Mouse (Mus musculus) liver, embryonic 16.5 days (tissue): ENCODE results near the gene Slc38a11. TPM values are rescaled to one million over a fixed set of nuclear protein-coding genes. Genes with fewer than 3 reads are reported as not detected.

ENCODE experiments used
- ATAC-seq: fragments of 200-750 bp; cut with Nextera tagmentation; 2 replicates; pipeline ENCODE4 v1.8.0; 2017; ENCODE audit warnings: low read depth, mild to moderate bottlenecking, moderate number of reproducible peaks, moderate library complexity
- H3K27ac ChIP-seq: fragments of 300-500 bp; sonication (generic); 2 replicates; pipeline ENCODE4 v1.5.1; 2014; ENCODE audit warnings: mild to moderate bottlenecking, low read length
- H3K27me3 ChIP-seq: fragments of 300-500 bp; sonication (generic); 2 replicates; pipeline ENCODE4 v1.6.1; 2014; ENCODE audit warnings: low read depth, low read length, mixed read lengths; ENCODE audit not compliant: control insufficient read depth, insufficient read depth
- H3K36me3 ChIP-seq: fragments of 300-500 bp; sonication (generic); 2 replicates; pipeline ENCODE4 v1.6.1; 2014; ENCODE audit warnings: mild to moderate bottlenecking; ENCODE audit not compliant: control insufficient read depth, insufficient read depth
- H3K4me1 ChIP-seq: fragments of 300-500 bp; sonication (generic); 2 replicates; pipeline ENCODE4 v1.6.1; 2014; ENCODE audit warnings: low read depth, low read length, mixed read lengths; ENCODE audit not compliant: control insufficient read depth
- H3K4me2 ChIP-seq: fragments of 300-500 bp; sonication (generic); 2 replicates; pipeline ENCODE4 v1.6.1; 2014; ENCODE audit warnings: low read depth, low read length, mixed read lengths
- H3K4me3 ChIP-seq: fragments of 300-500 bp; sonication (generic); 2 replicates; pipeline ENCODE4 v1.5.1; 2014; ENCODE audit warnings: low read depth, mild to moderate bottlenecking, low read length
- H3K9ac ChIP-seq: fragments of 300-500 bp; sonication (generic); 2 replicates; pipeline ENCODE4 v1.6.1; 2014; ENCODE audit warnings: low read depth, low read length
- H3K9me3 ChIP-seq: fragments of 300-500 bp; sonication (generic); replicated peaks from 2 replicates; pipeline ENCODE4 v1.6.1; 2016; ENCODE audit warnings: low read length; ENCODE audit not compliant: control insufficient read depth
- WGBS: fragments of 180-500 bp; shearing (Covaris S2); extraction: QIAGEN DNeasy Blood & Tissue Kit; methylation state at CpG from one replicate; pipeline ENCODE4 v1.1.7; 2014; ENCODE audit not compliant: insufficient replicate concordance; 5-methylcytosine and 5-hydroxymethylcytosine counted together
- polyA plus RNA-seq: library from polyadenylated mRNA; unstranded; fragments of >200 nt; fragmentation: Nextera tagmentation; extraction: Ambion mirVana; gene quantifications from 2 replicates; pipeline ENCODE4 v1.2.1, GENCODE M21; 2015

Gene Slc38a11
- polyA plus RNA-seq, 1 experiment from 2014 or later: 0.09 TPM

GRCm38 (mm10) chr2:65382485-65382884 lies 18.7 kb upstream of the Slc38a11 start:
- Histone ChIP-seq H3K27me3 (no peaks in the 10 kb centered on the region), H3K27ac (no peak overlapping the region), H3K4me3 (no peak overlapping the region), H3K4me1 (no peaks in the 10 kb centered on the region), H3K36me3 (no peaks in the 10 kb centered on the region), H3K9ac (no peak overlapping the region), H3K4me2 (no peak overlapping the region), H3K9me3 (no peaks in the 10 kb centered on the region)
- whole genome bisulfite sequencing: 27% methylated on average over 4 of the region's 4 CpGs
- peak; percentile 78 for ATAC-seq

DNA sequence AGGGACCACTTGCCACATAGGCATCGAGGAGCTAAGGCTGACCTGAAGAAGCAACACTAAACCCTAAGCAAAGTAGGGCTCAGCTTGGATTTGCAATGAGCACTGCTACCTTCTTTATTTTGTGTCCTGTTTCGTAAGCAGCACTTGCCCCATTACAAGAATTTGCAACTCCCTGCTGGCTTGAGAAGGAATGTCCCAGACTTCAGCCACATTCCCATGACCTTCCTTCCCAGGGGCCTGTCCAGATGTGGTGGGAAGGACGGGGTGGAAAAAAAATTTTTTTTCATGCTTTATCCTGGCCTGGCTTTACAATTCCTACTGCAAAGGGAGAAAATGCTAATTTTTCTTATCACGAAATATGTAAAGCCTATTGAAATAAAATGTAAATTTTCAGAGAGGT lies 14.6 kb upstream of the Slc38a11 start:
- H3K4me2 ChIP-seq: no peak overlapping the region
- no peaks in the 10 kb centered on the region for H3K9me3 ChIP-seq
- H3K27me3 ChIP-seq: no peaks in the 10 kb centered on the region
- no peak overlapping the region for H3K4me3 ChIP-seq
- ATAC-seq: no peak
- H3K27ac ChIP-seq: no peak overlapping the region
- no peak overlapping the region for H3K9ac ChIP-seq
- no peaks in the 10 kb centered on the region for H3K36me3 ChIP-seq
- no peaks in the 10 kb centered on the region for H3K4me1 ChIP-seq
- 50% methylated on average over 4 of the region's 4 CpGs for WGBS

- Histone ChIP-seq H3K4me1 (no peaks in the 10 kb centered on the region), H3K4me2 (no peak overlapping the region), H3K9ac (no peak overlapping the region), H3K4me3 (no peak overlapping the region), H3K36me3 (no peaks in the 10 kb centered on the region), H3K9me3 (no peaks in the 10 kb centered on the region), H3K27ac (no peak overlapping the region), H3K27me3 (no peaks in the 10 kb centered on the region)
- WGBS: 55% methylated on average over 5 of the region's 5 CpGs
- peak; percentile 47; the same call in 1 of the 2 replicates for ATAC-seq
Observed at GRCm38 (mm10) chr2:65374410-65374809, 10.6 kb upstream of the Slc38a11 start.

GRCm38 (mm10) chr2:65373076-65373475 lies 9.2 kb upstream of the Slc38a11 start:
- WGBS: 68% methylated on average over 4 of the region's 4 CpGs
- no peak for ATAC-seq
- Histone ChIP-seq H3K4me2 (no peak overlapping the region), H3K27me3 (no peaks in the 10 kb centered on the region), H3K4me1 (no peaks in the 10 kb centered on the region), H3K36me3 (no peaks in the 10 kb centered on the region), H3K9ac (no peak overlapping the region), H3K27ac (no peak overlapping the region), H3K4me3 (no peak overlapping the region), H3K9me3 (no peaks in the 10 kb centered on the region)

- no peak overlapping the region for H3K4me2 ChIP-seq
- H3K27ac ChIP-seq: no peak overlapping the region
- 68% methylated on average over 9 of the region's 9 CpGs for WGBS
- H3K36me3 ChIP-seq: no peaks in the 10 kb centered on the region
- H3K9me3 ChIP-seq: no peaks in the 10 kb centered on the region
- H3K9ac ChIP-seq: no peak overlapping the region
- no peaks in the 10 kb centered on the region for H3K4me1 ChIP-seq
- H3K27me3 ChIP-seq: no peaks in the 10 kb centered on the region
- ATAC-seq: no peak
- no peak overlapping the region for H3K4me3 ChIP-seq
Observed at GRCm38 (mm10) chr2:65360736-65361475, 2.9 kb downstream of the Slc38a11 start.

- Histone ChIP-seq H3K9me3 (no peaks in the 10 kb centered on the region), H3K36me3 (no peaks in the 10 kb centered on the region), H3K4me1 (no peaks in the 10 kb centered on the region; the same call in 1 of the 2 replicates), H3K4me2 (no peak overlapping the region), H3K4me3 (no peak overlapping the region), H3K27me3 (no peaks in the 10 kb centered on the region), H3K9ac (no peak overlapping the region), H3K27ac (no peak overlapping the region)
- 25% methylated on average over 4 of the region's 4 CpGs for WGBS
- no peak for ATAC-seq
Observed at GRCm38 (mm10) chr2:65347367-65347766, 16.5 kb downstream of the Slc38a11 start.

DNA sequence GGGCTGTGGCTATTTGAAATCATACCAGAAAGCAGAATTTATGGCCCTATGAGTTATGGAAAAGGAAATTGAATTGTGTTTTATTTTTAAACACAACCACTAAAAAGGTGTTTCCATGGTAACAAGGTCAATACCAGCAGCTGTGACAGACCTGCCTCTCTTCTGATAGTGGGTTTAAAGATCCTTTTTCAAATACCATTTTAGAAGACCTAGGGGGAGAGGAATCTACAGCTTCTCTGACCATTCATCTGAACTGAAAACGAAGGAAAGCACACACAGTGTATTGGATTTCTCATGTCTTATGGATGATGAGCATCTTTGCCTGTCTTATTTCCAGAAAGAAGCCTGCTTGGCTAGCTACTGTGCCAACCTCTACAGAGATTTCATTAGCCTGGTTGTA lies 16.9 kb downstream of the Slc38a11 start:
- Histone ChIP-seq H3K9me3 (no peaks in the 10 kb centered on the region), H3K9ac (no peak overlapping the region), H3K27me3 (no peaks in the 10 kb centered on the region), H3K4me2 (no peak overlapping the region), H3K27ac (no peak overlapping the region), H3K4me3 (no peak overlapping the region), H3K4me1 (no peaks in the 10 kb centered on the region; the same call in 1 of the 2 replicates), H3K36me3 (no peaks in the 10 kb centered on the region)
- WGBS: 22% methylated on average over 1 of the region's 1 CpGs
- no peak for ATAC-seq

DNA sequence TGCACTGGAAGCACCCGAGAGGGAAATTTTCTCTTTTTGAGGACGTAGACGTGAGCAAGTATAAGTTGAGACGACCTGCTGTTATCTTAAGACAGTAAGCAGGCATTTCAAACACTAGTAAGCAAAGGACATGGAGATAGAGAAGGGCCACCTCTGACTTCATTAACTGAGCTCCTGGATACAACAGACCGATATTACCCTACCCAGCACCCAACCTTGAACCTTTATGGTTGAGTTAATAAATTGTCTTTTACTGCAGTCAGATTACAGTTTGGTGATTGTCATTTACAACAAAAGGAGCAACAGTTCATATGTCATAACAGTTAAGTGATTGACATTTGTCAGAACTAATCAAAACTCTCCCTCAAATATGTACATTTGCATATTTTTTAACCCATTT lies 17.8 kb downstream of the Slc38a11 start:
- no peak overlapping the region for H3K4me2 ChIP-seq
- no peak overlapping the region for H3K4me3 ChIP-seq
- H3K27me3 ChIP-seq: no peaks in the 10 kb centered on the region
- no peak overlapping the region for H3K27ac ChIP-seq
- H3K9me3 ChIP-seq: no peaks in the 10 kb centered on the region
- WGBS: 61% methylated on average over 5 of the region's 5 CpGs
- ATAC-seq: no peak
- no peak overlapping the region for H3K9ac ChIP-seq
- no peaks in the 10 kb centered on the region for H3K36me3 ChIP-seq
- H3K4me1 ChIP-seq: no peaks in the 10 kb centered on the region; the same call in 1 of the 2 replicates

DNA sequence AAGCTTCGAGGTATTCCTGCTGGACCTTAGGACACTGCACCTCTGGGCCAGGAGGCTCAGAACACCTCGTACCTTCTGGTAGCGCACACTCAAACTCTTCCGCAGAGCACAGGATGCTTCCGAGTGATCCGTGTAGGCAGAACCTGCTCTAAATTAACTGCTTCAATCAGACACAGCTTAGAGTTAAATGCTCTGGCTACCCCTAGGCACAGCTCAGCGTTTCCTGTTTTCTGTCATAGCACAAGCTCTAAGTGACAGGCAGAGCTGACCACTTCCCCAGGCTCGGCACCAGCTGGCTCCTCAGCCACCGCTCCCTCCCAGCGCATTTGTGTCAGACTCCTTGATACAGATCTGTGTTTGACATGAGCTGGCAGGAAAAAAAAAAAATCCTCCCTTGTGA lies 21.8 kb downstream of the Slc38a11 start:
- no peaks in the 10 kb centered on the region for H3K27me3 ChIP-seq
- peak; percentile 41 for ATAC-seq

More for the DNA sequence above, 21.8 kb downstream of the Slc38a11 start:
- peak overlapping the region; percentile 29 for H3K27ac ChIP-seq
- no peak overlapping the region for H3K4me3 ChIP-seq
- no peaks in the 10 kb centered on the region for H3K9me3 ChIP-seq
- WGBS: 17% methylated on average over 10 of the region's 10 CpGs
- H3K4me1 ChIP-seq: no peaks in the 10 kb centered on the region
- no peaks in the 10 kb centered on the region for H3K36me3 ChIP-seq
- H3K9ac ChIP-seq: no peak overlapping the region
- no peak overlapping the region for H3K4me2 ChIP-seq
